Mouse (Mus musculus): ENCODE data around the gene Bdkrb1. TPM values are rescaled to one million over a fixed set of nuclear protein-coding genes. Genes with fewer than 3 reads are reported as not detected.

Gene Bdkrb1
- polyA plus RNA-seq, 1 experiment from 2014 or later: not detected

DNA sequence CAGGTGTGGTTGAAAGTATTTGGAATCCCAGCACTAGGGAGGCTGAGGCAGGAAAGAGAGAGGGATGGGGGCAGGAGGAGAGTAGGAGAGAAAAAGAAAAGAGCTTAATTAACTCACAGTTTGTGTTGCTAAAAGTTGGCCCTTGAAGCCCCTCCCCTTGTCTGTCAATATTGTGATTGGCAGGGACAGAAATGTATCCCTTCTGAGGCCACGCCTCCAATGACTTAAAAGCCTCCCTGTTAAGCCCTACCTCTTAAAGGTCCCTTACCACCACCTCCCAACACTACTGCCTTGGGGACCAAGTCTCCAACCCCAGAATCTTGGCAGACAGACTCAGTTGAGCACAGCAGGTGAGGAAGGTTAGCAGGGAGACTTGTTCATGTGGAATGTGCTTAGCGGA, 30.3 kb upstream of the Bdkrb1 start:
- 88% methylated on average over 2 of the region's 2 CpGs for WGBS
- Histone ChIP-seq H3K4me2 (no peak overlapping the region), H3K4me3 (replicated peaks) (no peak overlapping the region), H3K9ac (replicated peaks) (no peak overlapping the region), H3K36me3 (no peaks in the 10 kb centered on the region), H3K27ac (replicated peaks) (no peak overlapping the region), H3K27me3 (replicated peaks) (no peaks in the 10 kb centered on the region), H3K9me3 (replicated peaks) (no peaks in the 10 kb centered on the region), H3K4me1 (no peaks in the 10 kb centered on the region)
- no peak for ATAC-seq (ENCODE audit: low FRiP score)

DNA sequence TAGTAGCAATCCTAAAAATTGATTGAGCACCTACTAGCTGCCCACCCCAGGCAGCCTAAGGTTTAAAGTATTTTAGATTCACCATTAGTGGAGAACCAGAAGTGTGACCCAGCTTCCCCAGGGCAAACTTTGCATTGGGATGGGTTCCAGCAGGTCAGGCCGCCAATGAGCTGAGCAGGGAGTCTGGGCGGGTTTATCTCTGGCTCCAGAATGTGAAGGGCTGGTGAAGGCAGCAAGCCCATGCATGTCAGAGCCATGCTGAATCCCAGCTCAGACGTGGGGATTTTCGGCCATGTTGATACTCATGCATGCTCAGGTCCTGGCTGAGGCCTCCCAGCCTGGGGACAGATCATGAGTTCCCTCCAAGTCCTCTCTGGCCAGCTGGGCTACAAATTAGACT, 28.5 kb upstream of the Bdkrb1 start:
- Histone ChIP-seq H3K9me3 (replicated peaks) (no peaks in the 10 kb centered on the region), H3K36me3 (no peaks in the 10 kb centered on the region), H3K4me1 (no peaks in the 10 kb centered on the region), H3K4me3 (replicated peaks) (no peak overlapping the region), H3K9ac (replicated peaks) (no peak overlapping the region), H3K4me2 (no peak overlapping the region), H3K27me3 (replicated peaks) (no peaks in the 10 kb centered on the region), H3K27ac (replicated peaks) (no peak overlapping the region)
- WGBS: 92% methylated on average over 4 of the region's 4 CpGs
- ATAC-seq (ENCODE audit: low FRiP score): no peak

DNA sequence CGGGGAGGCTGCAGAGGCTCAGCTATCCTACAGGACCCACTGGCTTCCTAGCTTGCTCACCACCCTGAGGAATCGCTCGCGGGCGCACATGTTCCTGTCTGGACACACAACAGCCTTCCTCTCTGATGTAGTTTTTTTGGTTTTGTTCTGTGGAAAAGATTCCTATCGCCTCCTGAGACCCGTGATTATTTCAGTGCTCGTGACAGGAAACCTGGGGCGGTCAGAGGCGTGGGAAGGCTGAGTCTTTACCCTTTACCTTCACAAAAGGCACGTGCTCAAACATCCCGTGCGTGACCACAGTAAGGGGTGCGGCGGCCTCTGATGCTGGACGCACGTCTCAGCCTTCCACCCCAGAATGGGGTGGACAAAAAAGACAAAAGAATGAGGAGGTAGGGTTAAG, 22.4 kb upstream of the Bdkrb1 start:
- Histone ChIP-seq H3K4me2 (no peak overlapping the region), H3K9me3 (replicated peaks) (no peaks in the 10 kb centered on the region), H3K27me3 (replicated peaks) (no peaks in the 10 kb centered on the region), H3K36me3 (no peaks in the 10 kb centered on the region), H3K4me1 (peaks cover 16% of the 10 kb centered on the region), H3K9ac (replicated peaks) (no peak overlapping the region), H3K27ac (replicated peaks) (0 out of 2 replicates have a peak overlapping the region, but pooled peaks have one; percentile 5), H3K4me3 (replicated peaks) (no peak overlapping the region)
- no peak for ATAC-seq (ENCODE audit: low FRiP score)
- WGBS: 84% methylated on average over 17 of the region's 17 CpGs

DNA sequence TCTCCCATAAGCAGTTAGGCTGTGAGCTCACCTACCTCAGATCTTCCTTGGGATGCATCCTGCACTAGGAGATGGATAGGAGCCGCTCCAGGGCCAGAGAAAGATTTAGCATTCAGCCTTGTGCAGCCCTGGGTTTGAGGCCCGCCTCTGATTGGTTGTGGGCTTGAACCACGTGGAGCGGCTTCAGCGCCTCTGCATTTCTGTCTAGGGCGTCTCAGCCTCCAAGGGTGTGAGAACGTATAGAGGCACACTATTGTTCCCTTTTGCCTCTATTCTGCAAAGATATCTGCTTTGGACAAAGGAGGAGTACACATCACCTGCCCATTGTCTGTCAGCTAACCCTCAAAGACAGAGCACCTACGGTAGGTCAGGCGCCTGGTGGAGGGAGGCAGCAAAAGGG, 20.4 kb upstream of the Bdkrb1 start:
- 61% methylated on average over 9 of the region's 9 CpGs for WGBS
- Histone ChIP-seq H3K9me3 (replicated peaks) (no peaks in the 10 kb centered on the region), H3K4me2 (no peak overlapping the region), H3K4me1 (peaks cover 16% of the 10 kb centered on the region), H3K27me3 (replicated peaks) (no peaks in the 10 kb centered on the region), H3K4me3 (replicated peaks) (no peak overlapping the region), H3K27ac (replicated peaks) (no peak overlapping the region), H3K36me3 (no peaks in the 10 kb centered on the region), H3K9ac (replicated peaks) (no peak overlapping the region)
- no peak for ATAC-seq (ENCODE audit: low FRiP score)

DNA sequence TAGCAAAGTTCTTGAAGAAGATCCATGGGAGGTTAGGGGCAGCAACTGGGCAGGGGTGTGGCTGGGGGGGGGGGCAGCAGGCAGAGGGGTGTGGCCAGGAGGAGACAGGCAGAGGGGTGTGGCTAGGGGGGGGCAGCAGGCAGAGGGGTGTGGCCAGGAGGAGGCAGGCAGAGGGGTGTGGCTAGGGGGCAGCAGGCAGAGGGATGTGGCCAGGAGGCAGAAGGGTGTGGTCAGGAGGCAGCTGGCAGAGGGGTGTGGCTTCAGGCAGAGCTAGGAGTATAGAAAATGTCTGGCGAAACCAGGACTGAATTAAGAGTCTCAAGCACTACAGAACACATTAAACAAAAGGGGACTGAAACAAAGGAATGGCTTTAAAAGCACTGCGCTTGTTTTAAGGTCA, 19.4 kb upstream of the Bdkrb1 start:
- no peak overlapping the region for H3K4me3 ChIP-seq (replicated peaks)
- 9% methylated on average over 2 of the region's 2 CpGs for WGBS
- H3K27ac ChIP-seq (replicated peaks): no peak overlapping the region
- no peak overlapping the region for H3K4me2 ChIP-seq
- no peak overlapping the region for H3K9ac ChIP-seq (replicated peaks)
- no peaks in the 10 kb centered on the region for H3K27me3 ChIP-seq (replicated peaks)
- H3K4me1 ChIP-seq: peaks cover 16% of the 10 kb centered on the region
- H3K36me3 ChIP-seq: no peaks in the 10 kb centered on the region
- ATAC-seq (ENCODE audit: low FRiP score): no peak
- no peaks in the 10 kb centered on the region for H3K9me3 ChIP-seq (replicated peaks)

DNA sequence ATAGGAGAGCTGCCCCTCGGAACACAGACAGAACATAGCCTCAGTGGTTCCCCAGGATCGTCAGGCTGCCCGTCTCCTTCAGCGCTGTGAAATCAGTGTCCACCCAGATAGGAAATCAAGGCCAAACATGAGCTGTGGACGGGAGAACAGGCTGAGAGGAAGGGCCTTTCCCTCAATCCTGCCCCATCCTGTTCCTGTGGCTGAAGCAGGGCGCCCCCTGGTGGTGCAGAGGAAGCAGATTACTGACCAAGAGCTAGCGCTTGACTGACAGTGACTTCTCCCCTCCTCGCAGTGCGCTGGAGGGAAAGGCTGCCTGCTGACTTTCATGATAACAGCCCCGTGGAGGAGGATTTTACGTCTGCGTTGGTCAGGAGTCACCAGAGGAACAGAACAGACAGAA, 18.0 kb upstream of the Bdkrb1 start:
- 22% methylated on average over 12 of the region's 12 CpGs for WGBS

DNA sequence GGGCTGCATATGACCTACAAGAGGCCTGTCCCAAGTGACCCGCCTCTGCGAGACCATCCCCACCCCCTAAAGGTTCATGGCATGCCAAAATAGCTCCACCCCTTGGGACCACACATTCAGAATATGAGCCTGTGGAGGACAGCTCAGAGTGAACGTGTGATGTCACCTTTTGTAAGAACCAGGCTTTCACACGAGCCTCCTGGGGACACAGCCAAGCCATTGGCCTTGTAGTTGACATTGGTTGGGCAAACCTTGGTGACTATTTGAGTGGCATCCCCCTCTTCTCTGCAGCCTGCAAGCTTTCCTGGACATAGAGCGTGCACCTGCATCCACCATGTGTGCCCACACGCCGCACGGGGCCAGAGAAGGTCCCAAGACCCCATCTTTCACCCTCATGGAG, 15.4 kb upstream of the Bdkrb1 start:
- no peak overlapping the region for H3K27ac ChIP-seq (replicated peaks)
- no peak overlapping the region for H3K9ac ChIP-seq (replicated peaks)
- no peaks in the 10 kb centered on the region for H3K27me3 ChIP-seq (replicated peaks)
- no peaks in the 10 kb centered on the region for H3K9me3 ChIP-seq (replicated peaks)
- no peaks in the 10 kb centered on the region for H3K36me3 ChIP-seq
- no peak for ATAC-seq (ENCODE audit: low FRiP score)
- 91% methylated on average over 8 of the region's 8 CpGs for WGBS
- H3K4me3 ChIP-seq (replicated peaks): no peak overlapping the region
- peaks cover 9% of the 10 kb centered on the region; the same call in 1 of the 2 replicates for H3K4me1 ChIP-seq
- H3K4me2 ChIP-seq: no peak overlapping the region

More for the DNA sequence above, 18.0 kb upstream of the Bdkrb1 start:
- Histone ChIP-seq H3K4me3 (replicated peaks) (no peak overlapping the region), H3K9me3 (replicated peaks) (no peaks in the 10 kb centered on the region), H3K9ac (replicated peaks) (no peak overlapping the region), H3K27me3 (replicated peaks) (no peaks in the 10 kb centered on the region), H3K27ac (replicated peaks) (no peak overlapping the region), H3K36me3 (no peaks in the 10 kb centered on the region), H3K4me2 (no peak overlapping the region), H3K4me1 (peaks cover 16% of the 10 kb centered on the region)
- ATAC-seq (ENCODE audit: low FRiP score): peak; percentile 60; the same call in 1 of the 2 replicates

DNA sequence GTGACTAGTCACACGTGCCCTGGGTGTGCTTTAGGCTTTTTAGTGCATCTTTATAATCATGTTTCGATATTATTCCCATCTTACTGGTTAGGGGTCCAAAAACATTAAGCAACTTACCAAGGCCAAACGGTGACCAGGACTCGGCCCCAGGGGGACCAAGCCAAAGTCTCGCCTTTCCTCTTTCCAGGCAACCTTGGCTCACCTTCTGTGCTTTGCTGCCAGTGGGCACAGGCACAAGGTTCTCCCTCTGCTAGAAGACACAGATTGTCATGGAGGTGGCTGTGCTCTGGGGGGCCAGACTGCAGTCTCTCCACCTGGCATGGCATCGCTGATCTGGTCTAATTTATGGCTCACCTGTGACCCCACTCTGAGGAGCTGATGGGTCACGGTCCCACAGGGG, 12.1 kb upstream of the Bdkrb1 start:
- Histone ChIP-seq H3K27ac (replicated peaks) (no peak overlapping the region), H3K27me3 (replicated peaks) (no peaks in the 10 kb centered on the region), H3K9ac (replicated peaks) (no peak overlapping the region), H3K9me3 (replicated peaks) (no peaks in the 10 kb centered on the region), H3K4me2 (no peak overlapping the region), H3K36me3 (no peaks in the 10 kb centered on the region), H3K4me3 (replicated peaks) (no peak overlapping the region), H3K4me1 (no peaks in the 10 kb centered on the region)
- ATAC-seq (ENCODE audit: low FRiP score): no peak
- WGBS: 83% methylated on average over 7 of the region's 7 CpGs

DNA sequence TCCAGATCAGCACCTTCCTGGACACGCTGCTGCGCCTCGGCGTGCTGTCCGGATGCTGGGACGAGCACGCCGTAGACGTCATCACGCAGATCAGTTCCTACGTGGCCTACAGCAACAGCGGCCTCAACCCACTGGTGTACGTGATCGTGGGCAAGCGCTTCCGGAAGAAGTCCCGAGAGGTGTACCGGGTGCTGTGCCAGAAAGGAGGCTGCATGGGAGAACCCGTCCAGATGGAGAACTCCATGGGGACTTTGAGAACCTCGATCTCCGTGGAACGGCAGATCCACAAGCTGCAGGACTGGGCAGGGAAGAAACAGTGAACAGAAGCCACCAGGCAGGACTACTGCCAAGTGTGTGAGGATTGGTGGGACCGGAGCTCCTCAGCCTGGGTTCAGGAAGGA, 10.5 kb upstream of the Bdkrb1 start:
- no peaks in the 10 kb centered on the region for H3K36me3 ChIP-seq
- no peaks in the 10 kb centered on the region for H3K4me1 ChIP-seq
- H3K27me3 ChIP-seq (replicated peaks): no peaks in the 10 kb centered on the region
- H3K9me3 ChIP-seq (replicated peaks): no peaks in the 10 kb centered on the region
- no peak for ATAC-seq (ENCODE audit: low FRiP score)
- no peak overlapping the region for H3K9ac ChIP-seq (replicated peaks)
- no peak overlapping the region for H3K27ac ChIP-seq (replicated peaks)
- no peak overlapping the region for H3K4me2 ChIP-seq
- WGBS: 97% methylated on average over 23 of the region's 23 CpGs
- H3K4me3 ChIP-seq (replicated peaks): no peak overlapping the region

DNA sequence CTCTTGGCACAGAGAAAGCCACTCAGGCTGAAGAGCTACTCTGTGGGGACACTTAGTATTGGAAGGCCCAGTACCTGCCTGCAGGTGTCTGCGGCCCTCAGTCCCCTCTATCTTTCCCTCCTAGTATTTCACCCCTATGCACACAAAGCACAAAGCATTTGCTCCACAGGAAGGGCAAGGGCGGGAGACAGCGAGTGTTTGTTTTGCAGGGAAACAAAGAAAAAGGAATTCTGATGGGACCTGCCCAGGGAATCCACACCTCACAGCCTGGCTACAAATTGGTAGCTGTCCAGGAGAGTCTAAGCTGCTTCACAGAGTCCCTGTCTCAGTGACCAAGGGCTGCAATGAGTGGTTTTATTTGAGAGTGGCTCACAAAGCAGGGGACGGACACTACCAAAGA, 9.4 kb upstream of the Bdkrb1 start:
- Histone ChIP-seq H3K4me1 (no peaks in the 10 kb centered on the region), H3K4me3 (replicated peaks) (no peak overlapping the region), H3K9me3 (replicated peaks) (no peaks in the 10 kb centered on the region), H3K27ac (replicated peaks) (no peak overlapping the region), H3K36me3 (no peaks in the 10 kb centered on the region), H3K9ac (replicated peaks) (no peak overlapping the region), H3K27me3 (replicated peaks) (no peaks in the 10 kb centered on the region), H3K4me2 (no peak overlapping the region)
- no peak for ATAC-seq (ENCODE audit: low FRiP score)
- 64% methylated on average over 4 of the region's 4 CpGs for WGBS

DNA sequence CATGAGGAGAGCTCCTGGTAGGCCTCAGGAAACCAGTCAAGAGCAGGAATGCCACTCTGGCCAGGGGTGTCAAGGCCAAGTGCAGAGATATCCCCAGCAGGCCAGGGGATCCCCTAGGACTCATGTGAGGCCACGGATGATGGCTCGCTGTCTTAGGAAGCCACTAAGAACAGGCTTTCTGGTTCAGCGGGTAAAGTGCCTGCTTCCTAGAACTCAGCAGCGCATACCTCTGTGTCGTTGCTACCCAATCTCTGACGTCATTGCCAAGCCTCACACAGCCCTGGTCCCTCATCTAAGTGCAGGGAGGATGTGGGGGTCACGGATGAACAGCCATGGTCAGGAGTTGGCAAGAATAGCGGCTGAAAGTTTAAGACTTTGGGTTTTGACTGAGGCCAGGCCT, 5.8 kb upstream of the Bdkrb1 start:
- Histone ChIP-seq H3K27me3 (replicated peaks) (no peaks in the 10 kb centered on the region), H3K27ac (replicated peaks) (no peak overlapping the region), H3K4me2 (no peak overlapping the region), H3K9me3 (replicated peaks) (no peaks in the 10 kb centered on the region), H3K36me3 (no peaks in the 10 kb centered on the region), H3K9ac (replicated peaks) (no peak overlapping the region), H3K4me3 (replicated peaks) (no peak overlapping the region), H3K4me1 (peaks cover 13% of the 10 kb centered on the region; the same call in 1 of the 2 replicates)
- no peak for ATAC-seq (ENCODE audit: low FRiP score)
- WGBS: 88% methylated on average over 8 of the region's 8 CpGs

DNA sequence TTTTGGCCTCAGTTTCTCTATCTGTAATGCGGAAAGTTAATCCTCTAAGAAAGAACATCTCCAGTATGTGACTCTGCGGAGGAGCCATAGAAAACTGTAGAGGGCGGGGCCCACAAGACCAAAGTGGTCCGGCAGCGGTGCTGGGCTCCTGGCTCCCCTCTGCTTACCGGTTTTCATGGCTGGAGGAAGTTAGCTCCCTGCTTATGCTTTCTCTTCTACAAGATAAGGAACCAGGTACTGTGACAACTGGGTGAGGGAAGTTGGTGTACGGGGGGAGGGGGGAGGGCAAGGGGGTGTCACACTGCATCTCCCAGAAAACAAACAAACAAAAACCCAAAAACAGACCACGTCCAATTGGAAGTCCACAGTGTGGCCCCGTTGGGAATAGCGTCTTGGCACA, 4.4 kb upstream of the Bdkrb1 start:
- no peaks in the 10 kb centered on the region for H3K27me3 ChIP-seq (replicated peaks)
- no peaks in the 10 kb centered on the region for H3K36me3 ChIP-seq
- WGBS: 84% methylated on average over 10 of the region's 10 CpGs
- no peak for ATAC-seq (ENCODE audit: low FRiP score)
- no peaks in the 10 kb centered on the region for H3K9me3 ChIP-seq (replicated peaks)
- H3K27ac ChIP-seq (replicated peaks): no peak overlapping the region
- H3K4me1 ChIP-seq: peaks cover 13% of the 10 kb centered on the region; the same call in 1 of the 2 replicates
- no peak overlapping the region for H3K4me2 ChIP-seq
- H3K4me3 ChIP-seq (replicated peaks): no peak overlapping the region
- no peak overlapping the region for H3K9ac ChIP-seq (replicated peaks)

DNA sequence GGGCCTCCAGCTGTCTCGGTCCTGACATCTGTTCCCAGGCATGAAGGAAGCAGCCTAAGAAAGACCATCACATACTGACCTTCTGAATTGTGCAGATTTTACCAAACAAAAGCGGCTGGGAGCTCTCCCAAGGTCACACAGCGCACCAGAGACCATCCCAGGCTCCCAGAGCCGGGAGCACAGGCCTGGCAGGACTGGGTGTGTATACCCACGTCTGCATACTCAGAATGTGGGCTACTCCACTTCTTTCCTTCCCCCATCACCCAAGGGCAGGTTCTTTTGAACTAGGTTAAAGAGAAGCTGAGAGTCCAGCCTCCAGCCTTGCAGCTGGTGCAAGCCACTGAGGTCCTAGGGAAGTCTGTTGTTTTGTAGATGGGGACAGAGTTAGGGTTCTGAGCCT, 3.8 kb upstream of the Bdkrb1 start:
- Histone ChIP-seq H3K9me3 (replicated peaks) (no peaks in the 10 kb centered on the region), H3K27me3 (replicated peaks) (no peaks in the 10 kb centered on the region), H3K4me3 (replicated peaks) (no peak overlapping the region), H3K36me3 (no peaks in the 10 kb centered on the region), H3K4me2 (no peak overlapping the region), H3K4me1 (peaks cover 13% of the 10 kb centered on the region; the same call in 1 of the 2 replicates), H3K27ac (replicated peaks) (no peak overlapping the region), H3K9ac (replicated peaks) (no peak overlapping the region)
- WGBS: 68% methylated on average over 5 of the region's 5 CpGs
- no peak for ATAC-seq (ENCODE audit: low FRiP score)
